Comparison of ENCODE assay signal across 8 mouse cellular contexts in genomic region chr1:75413749-75414148, GRCm38 (mm10). TPM values are rescaled to one million over a fixed set of nuclear protein-coding genes. Genes with fewer than 3 reads are reported as not detected.
A peak's percentile ranks its signal among the peaks of the same experiment; 100 is the strongest.
DNase-seq lines count a peak whose midpoint lies in the region; ATAC-seq and TF ChIP-seq lines count a peak whose summit lies in the region.

No protein-coding gene starts in this region.

- TF ChIP-seq POLR2A in ES-Bruce4 (IDR thresholded peaks at IDR 0.05; ENCODE audit: insufficient read depth, low read length), result no peak

- TF ChIP-seq EP300 in ES-Bruce4 (IDR thresholded peaks at IDR 0.05; ENCODE audit: insufficient read depth, low read depth, low read length), result no peak
- no peak for TF ChIP-seq EP300 in heart, postnatal 0 days (IDR thresholded peaks at IDR 0.05; ENCODE audit: low read depth)

- no peaks in the 10 kb centered on the region for H3K4me1 ChIP-seq in ES-Bruce4 (ENCODE audit: control insufficient read depth, insufficient read depth, low read length)
- no peaks in the 10 kb centered on the region for H3K4me1 ChIP-seq in heart, postnatal 0 days (ENCODE audit: control insufficient read depth, insufficient read depth)

- 61% methylated on average over 3 of the region's 3 CpGs for WGBS in heart, postnatal 0 days

- H3K27me3 ChIP-seq in ES-Bruce4 (ENCODE audit: control insufficient read depth, insufficient read depth, low read length, poor library complexity, severe bottlenecking), result no peaks in the 10 kb centered on the region
- no peaks in the 10 kb centered on the region for H3K27me3 ChIP-seq in heart, postnatal 0 days (ENCODE audit: control insufficient read depth, insufficient read depth, low read length)
- no peaks in the 10 kb centered on the region for H3K27me3 ChIP-seq in splenic B cell, adult 2 months (ENCODE audit: control insufficient read depth, insufficient read depth, low read length, poor library complexity, severe bottlenecking)

- peak; percentile 64 for ATAC-seq in heart, postnatal 0 days (ENCODE audit: insufficient read depth, low read depth)

- peak; percentile 91 for TF ChIP-seq CTCF in ES-Bruce4 (IDR thresholded peaks at IDR 0.05; ENCODE audit: low read depth, low read length)
- peak; percentile 63 for TF ChIP-seq CTCF in heart, postnatal 0 days (IDR thresholded peaks at IDR 0.05; ENCODE audit: low read depth)

- H3K4me3 ChIP-seq in ES-Bruce4 (ENCODE audit: low read depth, low read length), result no peak overlapping the region
- H3K4me3 ChIP-seq in heart, postnatal 0 days (ENCODE audit: low read depth, low read length), result no peak overlapping the region

- H3K36me3 ChIP-seq in ES-Bruce4 (ENCODE audit: control insufficient read depth, insufficient read depth, low read length, poor library complexity, severe bottlenecking), result no peaks in the 10 kb centered on the region
- peaks cover 74% of the 10 kb centered on the region for H3K36me3 ChIP-seq in heart, postnatal 0 days (replicated peaks; ENCODE audit: control insufficient read depth, insufficient read depth, low read length)
- no peaks in the 10 kb centered on the region for H3K36me3 ChIP-seq in splenic B cell, adult 2 months (ENCODE audit: control insufficient read depth, insufficient read depth, low read length, poor library complexity, severe bottlenecking)

- H3K9ac ChIP-seq in ES-Bruce4 (ENCODE audit: low read depth, poor library complexity, severe bottlenecking), result no peak overlapping the region
- H3K9ac ChIP-seq in heart, postnatal 0 days (replicated peaks; ENCODE audit: low read depth, low read length), result no peak overlapping the region

- DNase-seq in layer of hippocampus, adult 11-12 months (ENCODE audit: low spot score), result peak; percentile 52
- DNase-seq in layer of hippocampus, adult 9-11 months, result no peak
- peak; percentile 86 for DNase-seq in brain, adult 2 months (ENCODE audit: low read depth, low spot score)
- peak; percentile 55 for DNase-seq in heart, postnatal 0 days (ENCODE audit: low spot score)
- peak; percentile 36 for DNase-seq in splenic B cell, adult 2 months (ENCODE audit: low read depth, low spot score)
- no peak for DNase-seq in urinary bladder, postnatal 10 days (ENCODE audit: low spot score)
- no peak for DNase-seq in yolk sac, embryonic 10.5 days (ENCODE audit: low spot score)

- no peaks in the 10 kb centered on the region for H3K9me3 ChIP-seq in ES-Bruce4 (replicated peaks; ENCODE audit: control insufficient read depth, insufficient read depth, low read length, poor library complexity, severe bottlenecking)
- H3K9me3 ChIP-seq in heart, postnatal 0 days (replicated peaks; ENCODE audit: control insufficient read depth, low read length), result no peaks in the 10 kb centered on the region

- no peak overlapping the region for H3K27ac ChIP-seq in ES-Bruce4 (ENCODE audit: insufficient read depth, low read length)
- H3K27ac ChIP-seq in heart, postnatal 0 days (ENCODE audit: low read depth), result peak overlapping the region; percentile 27

- no peak overlapping the region for H3K4me2 ChIP-seq in heart, postnatal 0 days (ENCODE audit: low read depth, low read length)

RNA-seq across cellular contexts. Expression of gene Gmppa, which starts 22.0 kb away (rescaled TPM):
- 35.2 and 36.5 TPM in 2 replicates for polyA plus RNA-seq in ES-Bruce4 (2011; ENCODE audit: insufficient read depth, insufficient read length, low read depth, missing spikeins)
- total RNA-seq in heart, postnatal 0 days (2014; rRNA removed; ENCODE audit: low replicate concordance), result 74.7 and 85.2 TPM in 2 replicates
- polyA plus RNA-seq in heart, postnatal 0 days (2015; fragmentation: Nextera tagmentation; extraction: Ambion mirVana), result 47.4 and 55.9 TPM in 2 replicates

RNA-seq across cellular contexts. Expression of gene Asic4, which starts 36.5 kb away (rescaled TPM):
- not detected in 2 replicates for polyA plus RNA-seq in ES-Bruce4 (2011; ENCODE audit: insufficient read depth, insufficient read length, low read depth, missing spikeins)
- total RNA-seq in heart, postnatal 0 days (2014; rRNA removed; ENCODE audit: low replicate concordance), result not detected in 2 replicates
- 0.04 and 0.07 TPM in 2 replicates for polyA plus RNA-seq in heart, postnatal 0 days (2015; fragmentation: Nextera tagmentation; extraction: Ambion mirVana)

RNA-seq across cellular contexts. Expression of gene Speg, which starts 38.7 kb away (rescaled TPM):
- polyA plus RNA-seq in ES-Bruce4 (2011; ENCODE audit: insufficient read depth, insufficient read length, low read depth, missing spikeins), result 18.0 and 19.8 TPM in 2 replicates
- total RNA-seq in heart, postnatal 0 days (2014; rRNA removed; ENCODE audit: low replicate concordance), result 95.0 and 105 TPM in 2 replicates
- polyA plus RNA-seq in heart, postnatal 0 days (2015; fragmentation: Nextera tagmentation; extraction: Ambion mirVana), result 26.8 and 30.2 TPM in 2 replicates

RNA-seq across cellular contexts. Expression of gene Des, which starts 53.6 kb away (rescaled TPM):
- polyA plus RNA-seq in ES-Bruce4 (2011; ENCODE audit: insufficient read depth, insufficient read length, low read depth, missing spikeins), result 18.2 and 23.3 TPM in 2 replicates
- total RNA-seq in heart, postnatal 0 days (2014; rRNA removed; ENCODE audit: low replicate concordance), result 983 and 1,187 TPM in 2 replicates
- polyA plus RNA-seq in heart, postnatal 0 days (2015; fragmentation: Nextera tagmentation; extraction: Ambion mirVana), result 601 and 639 TPM in 2 replicates

Comparison
In these comparisons a context has a peak if more than half of its experiments do, and no peak if none do; other contexts are left out.
1. DNase-seq: peak in layer of hippocampus, adult 11-12 months (single experiment), brain, adult 2 months (single experiment), heart, postnatal 0 days (single experiment) and splenic B cell, adult 2 months (single experiment); none in layer of hippocampus, adult 9-11 months (single experiment), urinary bladder, postnatal 10 days (single experiment) and yolk sac, embryonic 10.5 days (single experiment).